Mouse (Mus musculus) cortical plate, adult 2 months (tissue): Measurements from ENCODE around the gene Pld2. TPM values are rescaled to one million over a fixed set of nuclear protein-coding genes. Genes with fewer than 3 reads are reported as not detected.

ENCODE experiments used
- H3K27ac ChIP-seq: fragments of 200-500 bp; 2 replicates; pipeline ENCODE4 v1.5.1; 2012; ENCODE audit warnings: low read length, control low read depth, inconsistent platforms; ENCODE audit not compliant: insufficient read depth
- H3K4me1 ChIP-seq: fragments of 200-500 bp; 2 replicates; pipeline ENCODE4 v1.6.1; 2011; ENCODE audit warnings: low read length; ENCODE audit not compliant: control insufficient read depth, insufficient read depth
- H3K4me3 ChIP-seq: fragments of 200-500 bp; 2 replicates; pipeline ENCODE4 v1.5.1; 2011; ENCODE audit warnings: mild to moderate bottlenecking, low read length, control low read depth; ENCODE audit not compliant: insufficient read depth
- CTCF ChIP-seq: fragments of 200-500 bp; IDR thresholded peaks from 2 replicates; pipeline ENCODE4 v1.5.1; 2011; ENCODE audit warnings: mild to moderate bottlenecking, control low read depth, low read length; ENCODE audit not compliant: insufficient read depth; ENCODE audit errors: extremely low read depth
- POLR2A ChIP-seq: fragments of 200-500 bp; IDR thresholded peaks from 2 replicates; pipeline ENCODE4 v1.6.1; 2011; ENCODE audit warnings: mild to moderate bottlenecking, low read length, control low read depth; ENCODE audit not compliant: insufficient read depth; ENCODE audit errors: extremely low read depth
- polyA plus RNA-seq: library from polyadenylated mRNA; depleted of rRNA; stranded (reverse); fragments of >200 nt; gene quantifications from 2 replicates; pipeline ENCODE4 v1.2.3, GENCODE M21; 2012; rRNA removed

The Pld2 gene
- polyA plus RNA-seq, 1 experiment = 21.4 TPM

DNA sequence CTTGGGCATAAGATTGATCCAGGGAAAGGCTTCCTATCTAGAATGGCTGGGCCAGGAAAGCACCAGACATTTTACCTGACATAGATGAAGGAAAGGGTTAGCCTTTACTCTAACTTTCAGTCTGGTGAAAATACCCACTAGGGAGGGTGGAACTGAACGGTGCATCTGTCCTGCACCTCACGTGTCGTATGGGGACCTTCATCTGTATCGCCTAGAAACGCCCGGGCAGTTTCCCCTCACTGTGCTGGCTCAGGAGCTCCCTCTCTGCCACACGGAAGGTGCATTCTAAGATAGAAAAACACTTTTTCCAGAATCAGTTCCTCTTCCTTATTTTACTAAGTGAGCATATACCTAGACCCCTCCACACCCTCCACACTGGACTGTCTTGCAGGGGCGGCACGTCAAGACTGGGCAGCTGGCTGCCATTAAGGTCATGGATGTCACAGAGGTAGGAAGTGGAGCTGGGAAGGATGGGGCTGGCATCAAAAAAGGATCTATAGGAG, 58.6 kb downstream of the Pld2 start:
- H3K4me3 ChIP-seq = no peak overlapping the region
- peaks cover 2% of the 10 kb centered on the region for H3K4me1 ChIP-seq
- no peak overlapping the region for H3K27ac ChIP-seq
- TF ChIP-seq POLR2A (no peak), CTCF (no peak)

DNA sequence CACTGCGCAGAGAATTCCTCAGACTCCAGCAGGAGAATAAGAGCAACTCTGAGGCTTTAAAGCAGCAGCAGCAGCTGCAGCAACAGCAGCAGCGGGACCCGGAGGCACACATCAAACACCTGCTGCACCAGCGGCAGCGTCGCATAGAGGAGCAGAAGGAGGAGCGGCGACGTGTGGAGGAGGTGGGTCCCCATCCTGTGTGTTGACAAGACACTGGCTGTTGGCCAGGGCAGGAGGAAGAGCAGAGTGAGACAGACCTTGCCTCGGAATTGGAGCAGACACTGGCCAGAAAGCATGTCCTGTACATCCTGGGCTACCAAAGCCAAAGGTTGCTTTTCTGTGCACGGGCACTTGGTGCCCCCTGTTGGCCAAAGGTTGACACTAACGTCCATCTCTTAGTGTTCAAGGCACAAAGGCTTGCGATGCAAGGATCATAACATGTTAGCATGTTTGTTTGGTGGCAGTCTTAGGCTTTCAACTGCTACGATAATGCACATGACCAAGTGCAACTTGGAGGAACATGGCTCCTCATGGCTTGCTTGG, 65.2 kb downstream of the Pld2 start:
- TF ChIP-seq CTCF = peak; percentile 89
- no peak for TF ChIP-seq POLR2A
- Histone ChIP-seq H3K4me3 (no peak overlapping the region), H3K4me1 (no peaks in the 10 kb centered on the region), H3K27ac (no peak overlapping the region)

DNA sequence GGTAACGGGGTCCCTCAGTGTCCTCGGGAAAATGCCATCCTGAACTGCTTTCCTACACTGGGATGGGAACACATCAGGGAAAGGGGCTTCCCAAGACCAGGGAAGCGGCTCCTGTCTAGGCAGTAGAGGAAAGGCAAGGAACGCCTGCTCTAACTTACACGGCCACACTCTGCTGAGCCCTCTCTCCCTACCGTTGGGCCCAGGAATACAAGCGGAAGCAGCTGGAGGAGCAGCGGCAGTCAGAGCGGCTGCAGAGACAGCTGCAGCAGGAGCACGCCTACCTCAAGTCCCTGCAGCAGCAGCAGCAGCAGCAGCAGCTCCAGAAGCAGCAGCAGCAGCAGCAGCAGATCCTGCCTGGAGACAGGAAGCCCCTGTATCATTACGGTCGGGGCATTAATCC, 66.9 kb downstream of the Pld2 start:
- no peaks in the 10 kb centered on the region for H3K4me1 ChIP-seq
- TF ChIP-seq CTCF (no peak), POLR2A (no peak)
- no peak overlapping the region for H3K4me3 ChIP-seq
- H3K27ac ChIP-seq = no peak overlapping the region

DNA sequence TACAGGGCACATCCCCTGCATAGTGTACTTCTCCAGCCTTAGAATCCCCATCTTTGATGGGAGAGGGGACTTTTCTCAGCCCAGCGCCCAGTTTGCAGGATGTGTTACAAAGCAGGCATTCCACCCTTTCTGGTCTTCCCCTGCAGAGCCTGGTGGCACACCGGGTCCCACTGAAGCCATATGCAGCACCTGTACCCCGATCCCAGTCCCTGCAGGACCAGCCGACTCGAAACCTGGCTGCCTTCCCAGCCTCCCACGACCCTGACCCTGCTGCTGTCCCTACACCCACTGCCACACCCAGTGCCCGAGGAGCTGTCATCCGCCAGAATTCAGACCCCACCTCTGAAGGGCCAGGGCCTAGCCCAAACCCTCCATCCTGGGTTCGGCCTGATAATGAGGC, 67.7 kb downstream of the Pld2 start:
- Histone ChIP-seq H3K4me3 (no peak overlapping the region), H3K4me1 (no peaks in the 10 kb centered on the region), H3K27ac (no peak overlapping the region)
- TF ChIP-seq CTCF = no peak

Other genes with a start within 250 kb of the Pld2 start
- gene Alox12e, start 217.4 kb upstream of the Pld2 start, polyA plus RNA-seq = 0.08 TPM in 1 of 2 replicates, not detected in the other
- 0.06 and 0.10 TPM in 2 replicates for gene Alox15, start 188.0 kb upstream of the Pld2 start, polyA plus RNA-seq
- 19.0 and 20.2 TPM in 2 replicates for gene Pelp1, start 130.0 kb upstream of the Pld2 start, polyA plus RNA-seq
- 58.1 and 61.5 TPM in 2 replicates for gene Arrb2, start 107.4 kb upstream of the Pld2 start, polyA plus RNA-seq
- 14.8 and 15.4 TPM in 2 replicates for gene Med11, start 88.1 kb upstream of the Pld2 start, polyA plus RNA-seq
- 0.44 and 0.47 TPM in 2 replicates for gene Zmynd15, start 80.6 kb upstream of the Pld2 start, polyA plus RNA-seq
- gene Cxcl16, start 80.1 kb upstream of the Pld2 start, polyA plus RNA-seq = 1.7 and 2.4 TPM in 2 replicates
- 0.44 and 0.95 TPM in 2 replicates for gene Tm4sf5, start 34.8 kb upstream of the Pld2 start, polyA plus RNA-seq
- gene Vmo1, start 25.4 kb upstream of the Pld2 start, polyA plus RNA-seq = 0.23 and 0.34 TPM in 2 replicates
- gene Gltpd2, start 20.9 kb upstream of the Pld2 start, polyA plus RNA-seq = not detected in 2 replicates
- gene Psmb6, start 14.7 kb upstream of the Pld2 start, polyA plus RNA-seq = 240 and 248 TPM in 2 replicates
- not detected in 2 replicates for gene Gm40193, start 7.1 kb upstream of the Pld2 start, polyA plus RNA-seq
- gene Mink1, start 22.8 kb downstream of the Pld2 start, polyA plus RNA-seq = 318 and 325 TPM in 2 replicates
- gene 4930544D05Rik, start 75.8 kb downstream of the Pld2 start, polyA plus RNA-seq = not detected in 2 replicates
- 0.19 and 0.27 TPM in 2 replicates for gene Chrne, start 79.2 kb downstream of the Pld2 start, polyA plus RNA-seq
- not detected in 2 replicates for gene Gp1ba, start 99.1 kb downstream of the Pld2 start, polyA plus RNA-seq
- 124 and 128 TPM in 2 replicates for gene Rnf167, start 107.2 kb downstream of the Pld2 start, polyA plus RNA-seq
- gene Slc25a11, start 107.4 kb downstream of the Pld2 start, polyA plus RNA-seq = 139 and 143 TPM in 2 replicates
- gene Pfn1, start 114.6 kb downstream of the Pld2 start, polyA plus RNA-seq = 270 and 277 TPM in 2 replicates
- 26.4 and 26.6 TPM in 2 replicates for gene Eno3, start 117.1 kb downstream of the Pld2 start, polyA plus RNA-seq
- 74.5 and 81.9 TPM in 2 replicates for gene Spag7, start 129.4 kb downstream of the Pld2 start, polyA plus RNA-seq
- 126 and 138 TPM in 2 replicates for gene Camta2, start 148.0 kb downstream of the Pld2 start, polyA plus RNA-seq
- gene Inca1, start 160.1 kb downstream of the Pld2 start, polyA plus RNA-seq = 4.8 and 5.2 TPM in 2 replicates
- 51.2 and 53.7 TPM in 2 replicates for gene Kif1c, start 160.5 kb downstream of the Pld2 start, polyA plus RNA-seq
- 8.0 and 8.9 TPM in 2 replicates for gene Zfp3, start 224.1 kb downstream of the Pld2 start, polyA plus RNA-seq